Comparison of ENCODE assay signal across 8 mouse cellular contexts in genomic region chr12:105611748-105612147, GRCm38 (mm10). TPM values are rescaled to one million over a fixed set of nuclear protein-coding genes. Genes with fewer than 3 reads are reported as not detected.
DNase-seq lines count a peak whose midpoint lies in the region; ATAC-seq and TF ChIP-seq lines count a peak whose summit lies in the region.

No protein-coding gene starts in this region.

- TF ChIP-seq POLR2A in bone marrow, adult 2 months (IDR thresholded peaks at IDR 0.05; ENCODE audit: borderline replicate concordance, control insufficient read depth, low read depth, low read length) = no peak

- H3K4me3 ChIP-seq in heart, embryonic 10.5 days = no peak overlapping the region
- H3K4me3 ChIP-seq in bone marrow, adult 2 months (replicated peaks; ENCODE audit: control insufficient read depth, low read depth, low read length) = no peak overlapping the region
- H3K4me3 ChIP-seq in hindbrain, embryonic 15.5 days = no peak overlapping the region

- H3K4me2 ChIP-seq in hindbrain, embryonic 15.5 days = no peak overlapping the region; the same call in 1 of the 2 replicates

- H3K9me3 ChIP-seq in heart, embryonic 10.5 days = no peaks in the 10 kb centered on the region
- H3K9me3 ChIP-seq in hindbrain, embryonic 15.5 days = no peaks in the 10 kb centered on the region

- 24% methylated on average over 7 of the region's 7 CpGs for WGBS in heart, embryonic 10.5 days
- WGBS in bone marrow, adult 2 months = 27% methylated on average over 7 of the region's 7 CpGs
- 19% methylated on average over 7 of the region's 7 CpGs for WGBS in hindbrain, embryonic 15.5 days

- no peak overlapping the region; the same call in 1 of the 2 replicates for H3K27ac ChIP-seq in heart, embryonic 10.5 days
- H3K27ac ChIP-seq in bone marrow, adult 2 months (ENCODE audit: control insufficient read depth, insufficient read depth, low read depth, low read length, poor library complexity) = no peak overlapping the region
- peak overlapping the region; percentile 46; the same call in 1 of the 2 replicates for H3K27ac ChIP-seq in hindbrain, embryonic 15.5 days (replicated peaks)

- H3K27me3 ChIP-seq in heart, embryonic 10.5 days (ENCODE audit: insufficient read depth, poor library complexity, severe bottlenecking) = no peaks in the 10 kb centered on the region
- no peaks in the 10 kb centered on the region for H3K27me3 ChIP-seq in hindbrain, embryonic 15.5 days

- peaks cover 13% of the 10 kb centered on the region for H3K4me1 ChIP-seq in heart, embryonic 10.5 days
- H3K4me1 ChIP-seq in bone marrow, adult 2 months (ENCODE audit: control insufficient read depth, insufficient read depth, low read length) = no peaks in the 10 kb centered on the region
- 0 out of 2 replicates have a peak, but pooled peaks cover 5% of the 10 kb centered on the region for H3K4me1 ChIP-seq in hindbrain, embryonic 15.5 days (replicated peaks)

- TF ChIP-seq CTCF in bone marrow, adult 2 months (IDR thresholded peaks at IDR 0.05; ENCODE audit: control insufficient read depth, insufficient read depth, low read length) = peak; percentile 69

- peak; percentile 77 for ATAC-seq in hindbrain, embryonic 15.5 days (ENCODE audit: low FRiP score, low read depth)

- peaks cover 14% of the 10 kb centered on the region for H3K36me3 ChIP-seq in heart, embryonic 10.5 days
- peaks cover 10% of the 10 kb centered on the region; the same call in 1 of the 2 replicates for H3K36me3 ChIP-seq in hindbrain, embryonic 15.5 days

- DNase-seq in heart, embryonic 10.5 days (ENCODE audit: low spot score) = peak; percentile 88
- DNase-seq in heart, postnatal 25 days (ENCODE audit: low spot score) = no peak
- DNase-seq in fibroblast of lung, adult 2 months (ENCODE audit: low read depth) = peak; percentile 38
- DNase-seq in layer of hippocampus, postnatal 25 days (ENCODE audit: extremely low spot score in 1 of 2, low spot score in 1 of 2) = peak; percentile 48 to 82
- peak; percentile 85 for DNase-seq in mesoderm, embryonic 11.5 days (ENCODE audit: low read depth, low spot score)
- peak; percentile 54 for DNase-seq in telencephalon, adult 2 months (ENCODE audit: low read depth, low spot score)

- intact Hi-C loops in heart, postnatal 25 days (cut with DNase I) = no loop called here

- H3K9ac ChIP-seq in hindbrain, embryonic 15.5 days = no peak overlapping the region

RNA-seq across cellular contexts. Expression of gene Bdkrb1, which starts 8.9 kb away (rescaled TPM):
- polyA plus RNA-seq in heart, embryonic 10.5 days (2016; fragmentation: Nextera tagmentation; extraction: Ambion mirVana) = 0.22 TPM in 1 of 2 replicates, not detected in the other
- total RNA-seq in heart, postnatal 25 days (2021) = not detected
- polyA plus RNA-seq in bone marrow, adult 2 months (2011; ENCODE audit: insufficient read depth, insufficient read length, low replicate concordance, missing spikeins) = not detected in 2 replicates
- polyA plus RNA-seq in hindbrain, embryonic 15.5 days (2015; fragmentation: Nextera tagmentation; extraction: Ambion mirVana) = 0.39 and 0.42 TPM in 2 replicates
- total RNA-seq in layer of hippocampus, postnatal 25 days (2021) = under 1 TPM in 1 of 2 experiments, not detected in 1; 0.35 TPM

RNA-seq across cellular contexts. Expression of gene Bdkrb2, which starts 48.7 kb away (rescaled TPM):
- polyA plus RNA-seq in heart, embryonic 10.5 days (2016; fragmentation: Nextera tagmentation; extraction: Ambion mirVana) = 1.4 and 2.4 TPM in 2 replicates
- under 1 TPM; 0.59 to 0.88 TPM for total RNA-seq in heart, postnatal 25 days (2021)
- polyA plus RNA-seq in bone marrow, adult 2 months (2011; ENCODE audit: insufficient read depth, insufficient read length, low replicate concordance, missing spikeins) = 0.52 TPM in 1 of 2 replicates, not detected in the other
- 2.1 TPM in 2 replicates for polyA plus RNA-seq in hindbrain, embryonic 15.5 days (2015; fragmentation: Nextera tagmentation; extraction: Ambion mirVana)
- under 1 TPM; 0.31 to 0.44 TPM for total RNA-seq in layer of hippocampus, postnatal 25 days (2021)
